Mouse (Mus musculus): Measurements from ENCODE around the gene Gm49425.
A peak's percentile ranks its signal among the peaks of the same experiment; 100 is the strongest.
"Not testable (repeated sequence)": the region's sequence is repeated elsewhere in the genome, so short reads cannot be mapped to it uniquely, and the experiment has no call there.

Gene Gm49425

DNA sequence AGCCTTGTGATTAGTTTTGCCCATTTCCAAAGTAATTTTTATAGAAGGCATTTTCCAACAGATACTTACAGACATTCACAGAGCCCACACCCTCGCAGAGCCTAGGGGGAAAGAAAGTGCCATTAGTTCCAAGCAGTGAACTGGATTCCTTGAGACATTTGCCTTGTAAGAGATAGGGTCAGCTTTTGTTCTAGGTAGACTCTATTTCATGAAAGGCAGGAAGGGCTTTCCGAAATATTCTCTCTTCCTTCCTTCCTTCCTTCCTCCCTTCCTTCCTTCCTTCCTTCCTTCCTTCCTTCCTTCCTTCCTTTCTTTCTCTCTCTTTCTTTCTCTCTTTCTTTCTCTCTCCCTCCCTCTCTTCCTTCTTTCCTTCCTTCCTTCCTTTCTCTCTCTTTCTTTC lies at the start of gene Gm49425:
Gm49425 (minus strand) TSS at position 101 of the 400 bp plus-strand sequence.
- DNase-seq, result not testable (repeated sequence)

- no peak for DNase-seq
Observed at GRCm38 (mm10) chr15:101562850-101563249, 45.8 kb upstream of the Gm49425 start, which contains the start of gene Krt90. TSS of gene Krt90 (minus strand) at chr15:101562950.

DNA sequence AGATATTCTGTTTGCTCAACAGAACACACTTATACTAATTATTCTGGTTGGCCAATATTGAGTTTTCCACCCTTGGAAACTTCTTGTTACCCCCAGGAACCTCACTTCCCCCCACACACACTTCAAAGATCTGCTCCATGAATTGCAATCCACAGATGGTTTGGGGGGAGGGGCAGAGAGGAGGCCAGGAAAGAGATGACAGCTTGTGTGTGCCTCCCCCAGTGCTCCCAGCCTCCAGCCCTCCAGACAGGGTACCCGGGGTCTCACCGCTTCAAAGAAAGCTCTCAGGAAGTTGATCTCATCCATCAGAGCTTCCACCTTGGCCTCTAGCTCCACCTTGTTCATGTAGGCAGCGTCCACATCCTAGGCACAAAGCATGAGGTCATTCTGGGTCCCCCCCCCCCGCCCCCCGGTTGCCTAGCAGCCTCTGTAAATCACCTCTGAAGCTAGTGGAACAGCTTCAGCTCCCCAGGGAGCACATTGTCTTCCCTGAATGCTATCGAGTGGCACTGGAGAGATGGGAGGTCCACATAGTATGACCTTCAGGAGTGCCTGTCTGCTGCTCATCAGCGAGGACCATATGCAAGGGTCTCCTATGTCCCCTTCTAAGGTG lies 41.1 kb upstream of the Gm49425 start:
- no peak for DNase-seq

- no peak for DNase-seq
Observed at GRCm38 (mm10) chr15:101553169-101553568, 36.1 kb upstream of the Gm49425 start.

DNA sequence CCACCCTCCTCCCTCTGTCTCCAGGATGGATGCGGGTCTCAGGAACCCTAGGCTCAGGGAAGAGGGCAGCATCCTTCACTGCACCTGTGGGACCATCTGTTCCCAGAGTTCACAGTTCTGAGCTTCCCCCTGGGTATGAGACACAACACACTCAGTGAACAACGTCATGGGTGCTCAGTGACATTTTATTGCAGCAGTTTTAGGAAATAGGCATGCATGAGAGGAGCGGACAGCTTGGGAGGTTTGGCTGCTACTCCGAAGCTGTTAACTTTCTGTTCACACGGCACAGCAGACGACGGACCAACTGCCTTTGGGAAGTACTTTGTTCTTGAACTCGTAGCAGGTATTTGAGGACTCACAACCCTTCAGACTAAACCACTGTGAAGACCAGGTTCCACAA lies 35.1 kb upstream of the Gm49425 start:
- DNase-seq, result no peak

GRCm38 (mm10) chr15:101550567-101550966 lies 33.5 kb upstream of the Gm49425 start, which contains the start of gene Krt82:
TSS of gene Krt82 (minus strand) at chr15:101550667.
- no peak for DNase-seq

DNA sequence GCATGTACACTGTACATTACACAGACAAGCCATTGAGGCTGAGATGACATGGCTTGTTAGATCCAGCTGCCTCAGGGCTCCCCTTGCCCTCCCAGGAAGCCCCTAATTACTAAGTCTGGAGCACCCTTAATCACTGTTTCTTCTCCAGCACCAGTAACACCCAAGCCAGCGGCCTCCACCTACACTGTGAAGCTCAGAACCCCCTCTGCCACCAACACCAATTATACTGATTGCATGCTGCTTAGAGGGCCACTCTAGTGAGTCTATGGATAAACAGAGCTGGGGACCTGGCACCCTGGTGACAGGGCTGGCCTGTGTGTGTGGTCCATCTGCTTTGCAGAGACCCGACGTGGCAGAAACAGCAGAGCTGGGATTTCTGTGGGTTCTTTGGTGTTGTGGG lies 27.4 kb upstream of the Gm49425 start:
- DNase-seq, result no peak

GRCm38 (mm10) chr15:101542543-101542942 lies 25.5 kb upstream of the Gm49425 start:
- no peak for DNase-seq

DNA sequence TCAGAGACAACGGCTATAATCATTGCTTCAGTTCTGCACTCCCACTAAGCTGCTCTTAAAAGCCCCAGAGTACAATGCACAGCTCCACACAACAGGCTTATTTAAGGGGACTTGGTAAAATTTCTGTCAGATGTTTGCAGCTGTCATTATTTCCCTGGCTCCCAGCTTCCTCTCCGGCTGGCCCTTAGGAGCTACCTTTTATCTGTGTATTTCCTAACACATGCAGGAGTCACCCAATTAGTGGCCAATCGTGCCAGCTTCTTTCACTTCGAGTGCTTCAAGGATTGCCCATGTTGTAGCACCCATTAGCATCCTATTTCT lies 21.5 kb upstream of the Gm49425 start:
- DNase-seq, result no peak

DNA sequence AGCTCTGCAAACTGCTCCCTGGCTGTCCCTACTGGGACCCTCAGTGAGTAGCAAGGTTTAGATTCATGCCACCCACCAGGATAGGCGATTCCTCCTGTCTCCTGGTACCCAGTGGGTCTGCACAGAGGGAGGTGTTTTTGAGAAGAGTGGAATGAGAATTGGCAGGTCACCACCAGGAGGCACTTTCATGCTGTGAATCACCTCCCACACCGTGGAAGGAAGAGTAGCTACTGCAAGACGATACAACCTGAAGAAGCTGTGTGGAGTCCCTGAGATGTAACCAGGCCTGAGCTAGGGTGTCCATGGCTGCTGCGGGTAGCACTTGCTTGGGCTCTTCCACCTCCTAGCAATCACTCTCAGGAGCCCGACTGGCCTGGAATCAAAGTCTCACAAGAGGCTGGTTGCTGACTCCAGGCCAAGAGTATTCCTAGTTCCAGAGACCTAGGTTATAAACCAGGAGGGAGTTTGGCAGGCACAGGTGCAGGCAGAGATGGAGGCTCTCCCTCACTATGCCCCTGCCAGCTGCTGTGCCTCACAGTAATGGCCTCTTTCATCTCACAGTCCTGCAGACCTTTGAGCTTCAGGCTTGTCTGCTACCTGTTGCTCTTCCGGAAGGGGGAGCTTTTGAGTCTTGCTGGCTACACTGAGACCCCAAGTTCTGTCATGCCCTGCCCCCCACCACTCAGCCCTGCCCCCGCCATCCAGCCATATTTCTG lies 21.0 kb upstream of the Gm49425 start:
- no peak for DNase-seq

GRCm38 (mm10) chr15:101536054-101536850 lies 19.2 kb upstream of the Gm49425 start:
- no peak for DNase-seq

DNA sequence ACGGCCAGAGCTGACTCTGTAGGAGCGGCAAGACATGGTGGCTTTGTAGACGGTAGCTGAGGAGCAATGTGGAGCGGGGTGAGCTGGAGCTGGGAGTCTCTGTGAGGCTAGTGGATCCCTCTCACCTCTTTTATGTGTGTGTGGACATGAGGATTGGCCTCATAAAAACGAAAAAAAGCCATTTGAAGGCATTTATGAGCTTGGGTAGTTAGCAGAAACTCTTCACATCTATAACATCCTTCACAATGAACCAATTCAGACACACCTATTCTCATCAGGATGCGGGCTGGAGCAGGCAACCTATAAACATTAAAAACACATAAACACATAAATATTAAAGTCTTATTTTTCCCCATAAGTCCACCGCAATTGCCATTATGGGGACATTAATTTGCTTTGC lies 15.7 kb upstream of the Gm49425 start, which contains the start of gene Krt84:
Krt84 (minus strand) TSS at position 101 of the 400 bp plus-strand sequence.
- DNase-seq, result no peak

- DNase-seq, result no peak
Observed at GRCm38 (mm10) chr15:101522556-101523232, 5.6 kb upstream of the Gm49425 start.

DNA sequence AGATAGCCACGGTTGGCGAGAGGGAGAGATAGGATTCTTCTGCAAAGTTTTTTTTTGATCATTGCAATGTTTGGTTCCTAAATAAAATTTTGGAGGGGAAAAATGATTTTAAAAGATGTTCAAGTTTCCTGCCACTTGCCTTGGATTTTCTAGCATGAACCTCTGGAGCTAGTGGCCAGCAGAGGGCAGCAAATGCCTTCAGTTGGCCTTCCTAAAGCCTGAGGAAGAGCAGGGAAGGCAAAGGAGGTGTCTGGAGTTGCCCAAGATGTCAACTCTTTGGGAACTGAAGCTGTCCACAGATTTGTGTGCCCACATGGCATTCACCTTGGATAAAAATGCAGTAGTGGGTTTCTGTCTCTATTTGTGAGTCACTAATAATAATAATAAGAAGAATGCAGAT lies 2.7 kb upstream of the Gm49425 start:
- peak; percentile 40 for DNase-seq

- no peak for DNase-seq
Observed at GRCm38 (mm10) chr15:101508247-101508646, 8.8 kb downstream of the Gm49425 start.

- no peak for DNase-seq
Observed at GRCm38 (mm10) chr15:101506896-101507758, 9.9 kb downstream of the Gm49425 start.

DNA sequence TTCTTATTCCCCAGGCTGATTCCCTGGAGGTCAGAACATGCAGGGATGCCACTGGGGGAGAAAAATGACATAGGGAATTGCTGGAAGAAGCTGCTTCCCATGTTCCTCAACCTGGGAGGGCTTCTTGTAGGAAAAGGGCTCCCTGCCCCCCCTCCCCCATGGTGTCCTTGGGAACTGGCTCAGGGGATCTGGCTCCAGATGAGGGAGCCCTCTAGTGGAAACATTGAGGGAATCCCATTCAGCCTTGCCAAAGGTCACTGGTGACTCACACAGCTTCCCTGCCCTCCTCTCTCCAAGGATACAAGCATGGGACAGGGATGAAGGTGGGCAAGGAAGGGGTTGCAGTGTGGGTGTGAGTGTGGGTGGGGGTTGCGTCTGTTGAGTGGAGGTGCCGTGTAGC lies 19.9 kb downstream of the Gm49425 start:
- DNase-seq, result no peak

DNA sequence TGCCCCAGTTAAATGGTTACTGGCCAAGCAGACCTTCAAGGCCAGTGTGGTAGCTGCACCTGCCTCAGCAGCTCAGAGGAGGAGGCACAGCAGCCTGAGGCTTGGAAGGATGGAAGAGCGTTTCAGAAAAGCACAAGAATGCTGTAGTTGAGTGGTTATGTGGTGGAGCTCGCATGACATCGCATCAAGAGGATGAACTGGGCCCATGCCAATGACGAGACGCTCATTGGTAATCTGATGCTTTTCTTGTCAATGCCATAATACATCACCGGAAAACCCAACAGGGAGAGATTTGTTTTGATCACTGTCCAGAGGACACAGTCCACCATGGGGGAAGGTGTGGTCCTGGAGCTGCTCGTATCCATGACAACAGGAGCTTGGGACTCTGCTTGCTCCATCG lies 21.8 kb downstream of the Gm49425 start:
- no peak for DNase-seq

DNA sequence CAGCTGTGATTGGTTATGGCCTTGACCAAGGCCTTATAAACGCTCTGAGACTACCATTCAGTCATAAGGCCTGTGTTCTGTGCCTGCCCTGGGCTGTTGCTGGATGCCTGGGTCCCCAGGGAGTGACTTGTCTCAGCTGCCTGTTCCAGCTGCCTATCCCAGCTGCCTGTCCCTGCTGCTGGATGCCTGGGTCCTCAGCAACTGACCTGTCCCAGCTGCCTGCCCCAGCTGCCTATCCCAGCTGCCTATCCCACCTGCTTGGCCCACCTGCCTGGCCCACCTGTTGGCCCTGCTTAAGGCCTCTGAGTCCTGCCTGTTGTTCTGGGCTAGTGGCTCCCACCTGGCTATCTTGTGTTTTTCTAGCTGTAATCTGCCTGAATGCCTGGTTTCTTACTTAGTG lies 22.9 kb downstream of the Gm49425 start:
- no peak for DNase-seq

- DNase-seq, result no peak
Observed at GRCm38 (mm10) chr15:101493713-101494112, 23.3 kb downstream of the Gm49425 start.

- no peak for DNase-seq
Observed at GRCm38 (mm10) chr15:101492718-101493117, 24.3 kb downstream of the Gm49425 start.

DNA sequence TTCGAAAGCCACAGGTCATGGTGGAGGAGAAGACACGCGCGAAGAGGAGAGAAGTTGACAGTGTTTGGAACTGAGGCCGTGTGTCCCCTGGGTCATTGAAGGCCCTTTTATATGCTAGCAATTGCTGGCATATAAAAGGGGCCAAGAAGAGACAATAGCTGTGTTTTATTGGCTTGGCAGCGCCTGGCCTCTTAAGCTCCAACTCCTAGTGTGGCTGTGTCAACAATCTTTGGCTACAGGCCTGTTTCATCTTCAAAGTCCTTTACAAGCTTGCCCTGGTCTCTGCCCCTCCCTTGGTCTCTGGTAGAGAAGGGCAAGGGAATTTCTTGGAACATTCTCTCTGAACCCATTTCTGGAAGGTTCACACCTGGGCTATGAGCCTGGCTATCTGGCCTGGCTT lies 25.6 kb downstream of the Gm49425 start, which contains the start of gene Krt83:
Krt83 (minus strand) TSS at position 82 of the 400 bp plus-strand sequence.
- no peak for DNase-seq
